17 mouse cellular contexts compared by ENCODE assay signal in genomic region chr3:63627724-63628123, GRCm38 (mm10).
"Had no signal": no experiment of that assay in that cellular context is flagged by ENCODE, and none has a peak within 500 bp of the region (broad histone marks: within the 10 kb centered on the region; RNA-seq: fewer than 3 reads in every experiment).

No protein-coding gene starts in this region.

- H3K27ac ChIP-seq: liver, embryonic 14.5 days; lung, embryonic 15.5 days; macrophage; neural tube, embryonic 13.5 days; stomach, embryonic 15.5 days; stomach, postnatal 0 days had no signal

- H3K9me3 ChIP-seq: lung, embryonic 15.5 days; megakaryocyte, embryonic 14.5 days; neural tube, embryonic 13.5 days; stomach, embryonic 15.5 days had no signal

- ATAC-seq: lung, postnatal 0 days had no signal

- H3K4me1 ChIP-seq: lung, embryonic 15.5 days; megakaryocyte, embryonic 14.5 days; neural tube, embryonic 13.5 days; stomach, embryonic 15.5 days had no signal

- DNase-seq: lung, adult 2 months; lung, postnatal 14 days; lung, postnatal 36 days; midbrain, embryonic 14.5 days; right cerebral cortex, postnatal 14 days; thymus, adult 2 months; thymus, postnatal 25 days; thymus, postnatal 4 days had no signal

- H3K4me2 ChIP-seq: lung, embryonic 15.5 days; midbrain, embryonic 11.5 days; neural tube, embryonic 13.5 days; stomach, embryonic 15.5 days had no signal

- H3K27me3 ChIP-seq: lung, embryonic 15.5 days; megakaryocyte, embryonic 14.5 days; neural tube, embryonic 13.5 days; stomach, embryonic 15.5 days had no signal

- H3K36me3 ChIP-seq: lung, embryonic 15.5 days; neural tube, embryonic 13.5 days; stomach, embryonic 15.5 days had no signal

- H3K4me3 ChIP-seq: lung, embryonic 15.5 days; megakaryocyte, embryonic 14.5 days; neural tube, embryonic 13.5 days; stomach, embryonic 15.5 days had no signal

- H3K9ac ChIP-seq: liver, embryonic 14.5 days; lung, embryonic 15.5 days; neural tube, embryonic 13.5 days; stomach, embryonic 15.5 days had no signal
